Mouse (Mus musculus) limb, embryonic 11.5 days (tissue): ENCODE results near the gene Radil. TPM values are rescaled to one million over a fixed set of nuclear protein-coding genes. Genes with fewer than 3 reads are reported as not detected.

Source experiments
- ATAC-seq: fragments of 200-750 bp; cut with Nextera tagmentation; 2 replicates; pipeline ENCODE4 v1.8.0; 2017; ENCODE audit warnings: low read depth; ENCODE audit not compliant: insufficient number of reproducible peaks, low FRiP score, low TSS enrichment
- DNase-seq: peaks from one replicate; pipeline ENCODE4 v3.0.0-alpha.2; 2015; ENCODE audit warnings: low spot score
- H3K27ac ChIP-seq: fragments of 300-500 bp; sonication (generic); replicated peaks from 2 replicates; pipeline ENCODE4 v1.5.1; 2014; ENCODE audit warnings: low read depth, mild to moderate bottlenecking, low read length
- H3K27me3 ChIP-seq: fragments of 300-500 bp; sonication (generic); 2 replicates; pipeline ENCODE4 v1.6.1; 2014; ENCODE audit warnings: mild to moderate bottlenecking, low read length, mixed read lengths; ENCODE audit not compliant: control insufficient read depth, insufficient read depth
- H3K36me3 ChIP-seq: fragments of 300-500 bp; sonication (generic); 2 replicates; pipeline ENCODE4 v1.6.1; 2014; ENCODE audit warnings: mild to moderate bottlenecking, low read length, moderate library complexity, mixed read lengths; ENCODE audit not compliant: control insufficient read depth, insufficient read depth
- H3K4me1 ChIP-seq: fragments of 300-500 bp; sonication (generic); 2 replicates; pipeline ENCODE4 v1.6.1; 2014; ENCODE audit warnings: low read length, mixed read lengths; ENCODE audit not compliant: control insufficient read depth, insufficient read depth
- H3K4me2 ChIP-seq: fragments of 300-500 bp; sonication (generic); 2 replicates; pipeline ENCODE4 v1.6.1; 2014; ENCODE audit warnings: low read depth, mild to moderate bottlenecking, moderate library complexity; ENCODE audit not compliant: severe bottlenecking
- H3K4me3 ChIP-seq: fragments of 300-500 bp; sonication (generic); 2 replicates; pipeline ENCODE4 v1.5.1; 2014; ENCODE audit warnings: low read depth, low read length
- H3K9ac ChIP-seq: fragments of 300-500 bp; sonication (generic); 2 replicates; pipeline ENCODE4 v1.6.1; 2014; ENCODE audit warnings: mild to moderate bottlenecking, low read length
- H3K9me3 ChIP-seq: fragments of 300-500 bp; sonication (generic); 2 replicates; pipeline ENCODE4 v1.6.1; 2016; ENCODE audit warnings: low read length; ENCODE audit not compliant: control insufficient read depth
- WGBS: fragments of 180-500 bp; shearing (Covaris S2); extraction: QIAGEN DNeasy Blood & Tissue Kit; methylation state at CpG from one replicate; pipeline ENCODE4 v1.1.7; 2014; 5-methylcytosine and 5-hydroxymethylcytosine counted together
- polyA plus RNA-seq: library from polyadenylated mRNA; unstranded; fragments of >200 nt; fragmentation: Nextera tagmentation; extraction: Ambion mirVana; gene quantifications from 2 replicates; pipeline ENCODE4 v1.2.1, GENCODE M21; 2014

Gene Radil
- polyA plus RNA-seq, 1 experiment from 2014 or later = 1.8 TPM

GRCm38 (mm10) chr5:142576832-142577231 lies 25.9 kb upstream of the Radil start:
- H3K27me3 ChIP-seq = no peaks in the 10 kb centered on the region
- no peak overlapping the region for H3K9ac ChIP-seq
- DNase-seq (no peak), ATAC-seq (no peak)
- no peak overlapping the region for H3K4me2 ChIP-seq
- H3K36me3 ChIP-seq = no peaks in the 10 kb centered on the region
- peaks cover 5% of the 10 kb centered on the region; the same call in 1 of the 2 replicates for H3K9me3 ChIP-seq
- H3K4me1 ChIP-seq = no peaks in the 10 kb centered on the region
- no peak overlapping the region for H3K27ac ChIP-seq
- no peak overlapping the region for H3K4me3 ChIP-seq
- 93% methylated on average over 7 of the region's 7 CpGs for WGBS

- Histone ChIP-seq H3K4me2 (no peak overlapping the region), H3K9ac (no peak overlapping the region), H3K4me1 (no peaks in the 10 kb centered on the region), H3K4me3 (no peak overlapping the region), H3K27ac (no peak overlapping the region), H3K27me3 (no peaks in the 10 kb centered on the region), H3K36me3 (no peaks in the 10 kb centered on the region), H3K9me3 (peaks cover 5% of the 10 kb centered on the region; the same call in 1 of the 2 replicates)
- DNase-seq (no peak), ATAC-seq (no peak)
- WGBS = 86% methylated on average over 8 of the region's 8 CpGs
Observed at GRCm38 (mm10) chr5:142574323-142575057, 23.6 kb upstream of the Radil start.

DNA sequence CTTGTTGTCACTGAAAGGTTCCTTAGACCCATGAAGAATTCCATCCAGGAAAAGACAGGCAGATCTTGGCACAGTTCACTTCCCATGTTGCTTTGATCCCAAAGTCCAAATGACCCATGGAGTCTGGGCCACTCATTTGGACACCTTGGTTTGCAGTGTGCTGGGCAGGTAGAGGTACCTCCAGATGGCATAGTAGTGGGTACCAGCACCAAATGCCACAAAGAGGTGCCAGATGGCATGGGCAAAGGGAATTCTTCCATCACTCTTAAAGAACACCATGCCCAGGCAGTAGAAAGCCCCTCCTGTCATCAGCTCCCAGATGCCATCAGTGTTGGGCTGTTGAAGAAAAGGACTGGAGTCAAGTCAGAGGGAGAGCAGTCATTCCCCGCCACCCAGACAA lies 13.7 kb upstream of the Radil start:
- Histone ChIP-seq H3K4me2 (no peak overlapping the region), H3K9me3 (0 out of 2 replicates have a peak, but pooled peaks cover 3% of the 10 kb centered on the region), H3K4me3 (no peak overlapping the region), H3K27me3 (no peaks in the 10 kb centered on the region), H3K36me3 (no peaks in the 10 kb centered on the region; the same call in 1 of the 2 replicates), H3K27ac (no peak overlapping the region), H3K9ac (no peak overlapping the region), H3K4me1 (no peaks in the 10 kb centered on the region)
- 88% methylated on average over 1 of the region's 1 CpGs for WGBS
- ATAC-seq = no peak
- no peak for DNase-seq

- WGBS = 55% methylated on average over 7 of the region's 7 CpGs
- no peaks in the 10 kb centered on the region for H3K4me1 ChIP-seq
- H3K9me3 ChIP-seq = no peaks in the 10 kb centered on the region
- no peak overlapping the region for H3K9ac ChIP-seq
- no peaks in the 10 kb centered on the region for H3K27me3 ChIP-seq
- DNase-seq (no peak), ATAC-seq (no peak)
- H3K36me3 ChIP-seq = no peaks in the 10 kb centered on the region; the same call in 1 of the 2 replicates
- H3K27ac ChIP-seq = no peak overlapping the region
- no peak overlapping the region for H3K4me2 ChIP-seq
- H3K4me3 ChIP-seq = no peak overlapping the region
Observed at GRCm38 (mm10) chr5:142560261-142560660, 9.4 kb upstream of the Radil start.

GRCm38 (mm10) chr5:142557397-142558067 lies 6.6 kb upstream of the Radil start:
- 19% methylated on average over 21 of the region's 21 CpGs for WGBS
- Histone ChIP-seq H3K36me3 (no peaks in the 10 kb centered on the region), H3K27ac (no peak overlapping the region), H3K9me3 (no peaks in the 10 kb centered on the region), H3K9ac (no peak overlapping the region), H3K4me2 (no peak overlapping the region), H3K4me1 (no peaks in the 10 kb centered on the region), H3K27me3 (no peaks in the 10 kb centered on the region), H3K4me3 (no peak overlapping the region)
- ATAC-seq = 0 out of 2 replicates have a peak, but pooled peaks have one; percentile 57
- DNase-seq = peak; percentile 90

- DNase-seq (no peak), ATAC-seq (no peak)
- Histone ChIP-seq H3K9me3 (no peaks in the 10 kb centered on the region), H3K27ac (no peak overlapping the region), H3K4me3 (no peak overlapping the region), H3K9ac (no peak overlapping the region), H3K36me3 (no peaks in the 10 kb centered on the region), H3K27me3 (no peaks in the 10 kb centered on the region), H3K4me1 (no peaks in the 10 kb centered on the region), H3K4me2 (no peak overlapping the region)
- WGBS = 91% methylated on average over 4 of the region's 4 CpGs
Observed at GRCm38 (mm10) chr5:142556721-142557120, 5.8 kb upstream of the Radil start.

GRCm38 (mm10) chr5:142555866-142556265 lies 5.0 kb upstream of the Radil start:
- H3K4me1 ChIP-seq = no peaks in the 10 kb centered on the region
- H3K27ac ChIP-seq = no peak overlapping the region
- DNase-seq = no peak
- no peaks in the 10 kb centered on the region for H3K9me3 ChIP-seq
- no peak for ATAC-seq
- 85% methylated on average over 5 of the region's 5 CpGs for WGBS
- H3K4me2 ChIP-seq = no peak overlapping the region
- H3K4me3 ChIP-seq = no peak overlapping the region
- no peaks in the 10 kb centered on the region for H3K36me3 ChIP-seq
- H3K9ac ChIP-seq = no peak overlapping the region
- peaks cover 1% of the 10 kb centered on the region; the same call in 1 of the 2 replicates for H3K27me3 ChIP-seq

DNA sequence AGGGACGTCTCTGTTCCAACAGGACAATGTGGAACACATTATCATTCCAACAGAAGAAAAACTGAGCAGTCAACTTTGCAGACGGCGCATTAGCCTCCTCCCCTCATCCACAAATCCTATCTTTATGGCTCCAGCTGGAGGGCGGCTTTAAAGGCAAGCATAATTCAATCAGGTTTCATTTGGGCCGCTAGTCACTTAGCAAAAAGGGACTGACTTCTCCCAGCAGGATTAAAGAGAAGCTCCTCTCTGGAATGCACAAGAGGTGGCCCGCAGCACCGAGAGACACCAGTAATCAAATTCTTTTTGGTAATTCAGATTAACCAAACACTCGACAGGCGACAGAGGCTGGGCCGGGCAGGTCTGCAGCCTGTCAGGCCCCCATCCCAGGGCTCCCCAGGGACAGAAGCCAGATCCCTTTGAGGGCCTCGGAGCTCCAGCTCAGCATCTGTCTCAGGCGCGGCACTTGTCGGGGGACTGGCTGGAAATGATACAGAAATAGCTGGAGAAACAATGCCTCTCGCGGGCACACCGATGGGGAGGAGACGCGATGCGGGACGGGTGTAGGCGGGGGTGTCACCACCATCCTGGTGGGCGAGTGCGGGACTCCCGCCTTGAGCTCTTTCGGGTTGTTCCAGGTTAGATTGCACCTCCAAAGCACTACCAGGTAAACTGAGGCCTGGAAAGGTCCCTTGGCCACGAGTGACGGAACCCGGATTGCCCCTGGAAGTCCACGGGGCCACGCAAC lies 765 bp downstream of the Radil start:
- DNase-seq (peak; percentile 66), ATAC-seq (no peak)
- Histone ChIP-seq H3K4me2 (peak overlapping the region; percentile 98), H3K27ac (no peak overlapping the region), H3K9me3 (no peaks in the 10 kb centered on the region), H3K27me3 (peaks cover 6% of the 10 kb centered on the region; the same call in 1 of the 2 replicates), H3K36me3 (no peaks in the 10 kb centered on the region), H3K4me3 (peak overlapping the region; percentile 47), H3K9ac (peak overlapping the region; percentile 58), H3K4me1 (peaks cover 15% of the 10 kb centered on the region)
- WGBS = 1% methylated on average over 31 of the region's 31 CpGs
